Mouse (Mus musculus) kidney, postnatal 10 days (tissue): ENCODE results near the gene Rgsl1.

ENCODE experiments used
- DNase-seq: peaks from one replicate; pipeline ENCODE4 v3.0.0; 2021; ENCODE audit warnings: mixed read lengths

Rgsl1 gene

DNA sequence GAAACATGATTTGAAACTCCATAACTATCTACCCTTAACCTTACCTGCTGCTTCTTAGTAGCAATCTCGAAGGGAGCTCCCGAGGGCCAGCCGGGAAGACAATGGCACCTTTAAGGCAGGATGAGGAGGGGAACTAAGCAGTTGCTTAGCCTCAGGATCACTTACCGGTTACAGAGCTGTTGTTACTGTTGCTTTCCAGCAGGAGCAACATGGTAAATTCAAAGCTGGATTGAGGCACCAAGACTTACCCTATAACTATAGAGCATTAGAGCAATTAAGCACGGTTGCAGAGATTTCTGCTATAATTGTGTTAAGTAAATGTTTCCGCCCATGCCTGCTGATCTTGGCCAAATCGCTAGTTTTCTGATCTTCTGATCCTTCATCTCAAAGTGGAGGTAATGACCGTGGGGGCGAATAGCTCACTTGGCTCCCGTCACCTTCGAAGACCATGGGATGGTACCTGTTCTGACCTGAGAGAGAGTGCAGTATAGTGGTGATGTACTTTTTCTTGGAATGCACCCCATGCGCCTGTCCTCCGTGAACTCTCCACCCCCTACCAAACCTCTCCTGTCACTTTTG lies 104.4 kb downstream of the Rgsl1 start:
- DNase-seq: no peak

DNA sequence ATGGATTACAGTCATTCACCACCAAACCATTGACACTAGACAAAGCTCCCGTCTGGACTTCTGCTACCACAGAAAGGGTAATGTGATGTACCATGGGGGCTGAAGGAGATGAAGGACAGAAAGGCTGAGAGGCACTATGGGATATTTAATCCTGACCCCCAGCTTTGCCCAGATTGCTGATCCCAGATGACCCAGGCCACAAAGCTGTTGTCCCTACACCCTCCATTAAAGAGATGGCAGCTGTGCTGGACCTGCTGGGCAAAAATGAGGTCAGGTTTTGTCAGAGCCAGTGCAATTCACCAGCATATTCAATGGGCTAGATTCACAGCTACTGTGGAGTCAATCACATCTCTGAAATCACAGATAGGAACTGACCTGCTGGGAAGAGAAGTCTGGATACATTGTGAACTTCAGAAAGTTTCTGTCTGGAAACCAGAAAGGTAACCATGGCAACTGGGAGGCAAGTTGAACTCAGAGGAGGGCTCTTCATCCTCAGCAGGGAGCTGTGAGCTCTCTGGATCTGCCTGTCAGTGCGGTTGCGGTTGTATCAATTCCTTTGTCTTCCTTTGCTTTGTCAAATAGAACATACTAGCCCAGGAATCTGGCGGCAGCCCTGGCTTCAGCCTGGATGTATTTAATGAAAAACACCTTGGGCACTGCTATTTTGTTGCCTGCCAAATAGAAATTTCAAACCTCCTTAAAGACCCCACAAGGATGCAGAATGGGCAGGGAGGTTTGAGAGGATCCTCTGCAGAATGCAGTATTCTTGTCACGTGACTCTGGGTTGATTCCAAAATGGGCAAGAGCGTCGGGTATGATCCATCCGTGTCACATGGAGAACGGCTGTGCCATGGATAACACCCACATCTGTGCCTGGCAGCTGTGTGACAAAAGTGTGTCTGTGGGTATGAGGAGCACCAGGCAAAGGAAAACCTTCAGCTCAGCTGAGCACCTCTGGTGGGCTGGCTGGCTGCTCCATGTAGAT lies 106.5 kb downstream of the Rgsl1 start:
- DNase-seq: no peak

DNA sequence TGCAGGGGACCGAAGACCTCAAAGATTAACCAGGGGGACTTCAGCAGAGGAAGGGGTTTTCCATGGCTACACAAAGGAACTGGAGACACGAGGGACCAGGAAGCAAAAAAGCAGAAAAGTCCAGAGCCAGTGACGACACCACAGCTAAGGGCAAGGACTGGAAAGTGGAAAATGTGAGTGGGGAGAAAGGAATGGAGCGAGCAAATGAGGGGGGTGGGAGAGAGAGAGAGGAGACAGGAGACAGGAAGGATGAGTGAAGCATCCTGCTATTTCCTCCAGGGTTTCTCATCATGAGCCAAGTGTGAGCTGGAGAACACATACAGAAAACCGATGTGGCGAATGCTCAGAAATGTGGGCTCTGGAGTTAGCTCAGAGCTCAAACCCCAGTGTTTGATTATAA lies 107.8 kb downstream of the Rgsl1 start:
- no peak for DNase-seq

DNA sequence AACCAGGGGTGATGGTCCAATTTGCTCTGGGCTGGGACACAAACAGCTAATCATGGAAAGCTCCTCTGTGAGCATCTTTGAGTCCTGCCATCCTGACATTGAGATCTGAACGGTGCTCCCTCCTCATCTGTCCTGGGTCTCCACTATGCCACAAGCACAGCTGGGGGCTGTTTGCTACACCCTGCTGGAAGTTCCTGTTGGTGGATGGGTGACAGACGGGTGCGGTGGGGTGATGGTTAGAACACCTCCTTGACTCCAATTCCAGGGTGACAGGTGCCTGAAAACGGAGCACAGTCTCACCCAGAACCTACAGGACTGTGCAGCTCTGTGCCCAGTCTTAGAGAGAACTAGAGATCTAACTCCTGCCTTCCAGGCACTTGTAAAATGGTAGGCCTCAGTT lies 109.1 kb downstream of the Rgsl1 start:
- no peak for DNase-seq

DNA sequence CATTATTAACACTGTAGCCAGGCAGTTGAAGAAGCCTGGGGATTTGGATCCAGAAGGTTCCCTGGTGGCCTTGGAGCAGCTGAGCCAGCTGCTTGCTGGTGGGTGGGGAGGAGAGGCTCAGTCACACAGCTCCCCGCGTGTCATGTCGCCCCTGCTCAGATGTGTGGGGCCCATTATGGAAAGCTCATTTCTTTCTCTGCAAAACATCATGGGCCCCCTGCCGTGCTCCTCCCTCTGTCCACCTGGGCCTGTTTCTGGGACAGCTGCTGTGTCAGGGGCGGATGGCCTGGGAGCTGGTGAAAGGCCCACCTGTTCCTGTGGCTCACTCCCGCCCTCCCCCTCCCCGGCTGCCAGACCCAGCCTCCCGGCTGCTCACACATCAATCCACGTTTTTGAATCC lies 110.8 kb downstream of the Rgsl1 start:
- no peak for DNase-seq

DNA sequence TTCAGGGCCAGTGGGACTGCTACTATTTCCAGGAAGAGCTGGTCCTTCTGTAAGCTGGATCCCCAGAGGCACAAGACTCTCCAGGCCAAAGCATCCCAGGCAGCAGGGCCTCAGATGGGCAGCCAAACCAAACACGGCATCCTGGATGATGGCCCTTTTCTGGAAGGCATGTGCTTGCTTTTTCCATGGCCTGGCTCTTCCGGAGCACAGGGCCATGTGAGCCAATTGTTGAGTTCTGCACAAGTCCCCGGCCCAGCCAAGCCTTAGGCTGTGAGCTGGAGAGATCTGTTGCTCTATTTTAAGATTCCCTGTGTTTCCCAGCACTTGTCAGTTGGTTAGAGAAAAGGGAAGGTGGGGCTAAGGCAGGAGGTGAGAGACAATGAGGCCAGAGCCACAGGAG lies 113.3 kb downstream of the Rgsl1 start:
- DNase-seq: peak; percentile 71

DNA sequence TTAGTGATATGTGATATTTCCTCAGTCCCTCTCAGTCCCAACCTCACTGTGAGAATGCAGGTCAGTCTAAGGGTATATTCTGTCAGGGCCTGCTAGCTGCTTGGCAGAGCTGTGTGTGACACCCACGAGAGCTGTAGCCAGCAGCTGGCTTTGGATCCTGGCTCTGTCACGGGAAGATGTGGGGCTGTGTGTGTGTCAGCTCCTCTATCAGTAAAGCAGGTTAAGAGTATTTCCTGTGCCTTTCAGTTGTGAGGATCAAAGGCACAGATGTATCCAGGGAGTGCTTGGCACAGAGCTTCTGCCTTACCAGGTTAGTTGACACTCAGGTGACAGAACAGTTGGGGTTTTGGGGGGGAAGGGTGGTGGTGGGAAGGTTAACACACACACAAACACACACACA lies 114.1 kb downstream of the Rgsl1 start:
- DNase-seq: no peak
